Mouse (Mus musculus) small intestine, adult 2 months (tissue): ENCODE results near the gene Dtx1.

ENCODE experiments used
- CTCF ChIP-seq: fragments of 200-500 bp; IDR thresholded peaks from 2 replicates; pipeline ENCODE4 v1.5.1; 2012; ENCODE audit warnings: low read depth, mild to moderate bottlenecking, control low read depth, inconsistent platforms, low read length, moderate library complexity, mixed read lengths; ENCODE audit not compliant: insufficient replicate concordance, insufficient read length; ENCODE audit errors: extremely low read depth
- POLR2A ChIP-seq: fragments of 200-500 bp; IDR thresholded peaks from 2 replicates; pipeline ENCODE4 v1.6.1; 2012; ENCODE audit warnings: low read depth, mild to moderate bottlenecking, control low read depth, inconsistent platforms, low read length, moderate library complexity

DNA sequence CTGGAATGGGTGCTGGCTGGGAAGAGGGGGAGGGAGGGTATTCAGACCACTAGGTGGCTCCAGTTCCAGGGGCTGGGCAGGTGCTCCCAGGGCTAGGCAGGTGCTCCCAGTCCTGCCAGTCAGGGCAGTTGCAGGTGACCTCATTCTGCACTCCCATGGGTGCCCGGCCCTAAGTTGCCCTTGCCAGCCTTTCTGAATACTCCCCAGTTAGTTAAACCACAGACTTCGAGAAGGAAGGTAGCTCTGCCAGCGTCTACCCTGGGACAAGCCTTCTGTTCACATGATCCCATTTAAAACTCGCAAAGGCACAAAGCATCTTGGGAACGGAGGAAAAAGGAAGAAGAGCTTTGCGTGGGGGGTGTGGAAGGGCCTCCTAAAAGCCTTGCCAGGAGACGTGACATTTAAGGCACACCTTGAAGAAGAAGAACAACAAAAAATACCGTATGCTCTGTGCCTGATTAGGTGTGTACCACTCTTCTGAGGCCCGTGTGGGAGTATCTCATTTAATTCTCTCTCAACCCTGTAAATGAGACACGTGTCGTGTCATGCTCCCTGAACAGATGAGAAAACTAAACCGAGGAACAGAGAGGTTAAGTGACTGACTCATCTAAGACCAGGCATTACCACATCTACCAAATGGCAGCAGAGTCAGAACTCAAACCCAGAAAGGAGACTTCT, 63.8 kb downstream of the Dtx1 start:
- TF ChIP-seq CTCF (no peak), POLR2A (no peak)
